Mouse (Mus musculus) forebrain, embryonic 14.5 days (tissue): ENCODE data around the gene Spon1. TPM values are rescaled to one million over a fixed set of nuclear protein-coding genes. Genes with fewer than 3 reads are reported as not detected.
A peak's percentile ranks its signal among the peaks of the same experiment; 100 is the strongest.

ENCODE experiments used
- ATAC-seq: fragments of 200-750 bp; cut with Nextera tagmentation; 2 replicates; pipeline ENCODE4 v1.8.0; 2017; ENCODE audit warnings: mild to moderate bottlenecking, moderate library complexity
- DNase-seq: peaks from one replicate; pipeline ENCODE4 v3.0.0-alpha.2; 2015; ENCODE audit warnings: low spot score
- H3K27ac ChIP-seq: fragments of 300-500 bp; sonication (generic); 2 replicates; pipeline ENCODE4 v1.5.1; 2014; ENCODE audit warnings: low read depth, mild to moderate bottlenecking, control low read depth, low read length, moderate library complexity
- H3K27me3 ChIP-seq: fragments of 300-500 bp; sonication (generic); replicated peaks from 2 replicates; pipeline ENCODE4 v1.6.1; 2014; ENCODE audit warnings: low read length, control low read depth, mixed read lengths; ENCODE audit not compliant: control insufficient read depth, insufficient read depth
- H3K36me3 ChIP-seq: fragments of 300-500 bp; sonication (generic); 2 replicates; pipeline ENCODE4 v1.6.1; 2014; ENCODE audit warnings: low read length, control low read depth; ENCODE audit not compliant: control insufficient read depth, insufficient read depth
- H3K4me1 ChIP-seq: fragments of 300-500 bp; sonication (generic); 2 replicates; pipeline ENCODE4 v1.6.1; 2014; ENCODE audit warnings: antibody characterized with exemption, low read length, control low read depth; ENCODE audit not compliant: control insufficient read depth, insufficient read depth
- H3K4me2 ChIP-seq: fragments of 300-500 bp; sonication (generic); 2 replicates; pipeline ENCODE4 v1.6.1; 2014; ENCODE audit warnings: mild to moderate bottlenecking, control low read depth, low read length
- H3K4me3 ChIP-seq: fragments of 300-500 bp; sonication (generic); 2 replicates; pipeline ENCODE4 v1.5.1; 2014; ENCODE audit warnings: low read depth, low read length, control low read depth
- H3K9ac ChIP-seq: fragments of 300-500 bp; sonication (generic); 2 replicates; pipeline ENCODE4 v1.6.1; 2014; ENCODE audit warnings: mild to moderate bottlenecking, low read length, control low read depth, moderate library complexity
- H3K9me3 ChIP-seq: fragments of 300-500 bp; sonication (generic); replicated peaks from 2 replicates; pipeline ENCODE4 v1.6.1; 2016; ENCODE audit warnings: low read length, control low read depth, mixed read lengths; ENCODE audit not compliant: control insufficient read depth
- WGBS: fragments of 180-500 bp; shearing (Covaris S2); extraction: QIAGEN DNeasy Blood & Tissue Kit; methylation state at CpG from one replicate; pipeline ENCODE4 v1.1.7; 2014; 5-methylcytosine and 5-hydroxymethylcytosine counted together
- polyA plus RNA-seq: library from polyadenylated mRNA; unstranded; fragments of >200 nt; fragmentation: Nextera tagmentation; extraction: Ambion mirVana; gene quantifications from 2 replicates; pipeline ENCODE4 v1.2.1, GENCODE M21; 2014

The Spon1 gene
- polyA plus RNA-seq, 1 experiment from 2014 or later = 10.4 TPM

DNA sequence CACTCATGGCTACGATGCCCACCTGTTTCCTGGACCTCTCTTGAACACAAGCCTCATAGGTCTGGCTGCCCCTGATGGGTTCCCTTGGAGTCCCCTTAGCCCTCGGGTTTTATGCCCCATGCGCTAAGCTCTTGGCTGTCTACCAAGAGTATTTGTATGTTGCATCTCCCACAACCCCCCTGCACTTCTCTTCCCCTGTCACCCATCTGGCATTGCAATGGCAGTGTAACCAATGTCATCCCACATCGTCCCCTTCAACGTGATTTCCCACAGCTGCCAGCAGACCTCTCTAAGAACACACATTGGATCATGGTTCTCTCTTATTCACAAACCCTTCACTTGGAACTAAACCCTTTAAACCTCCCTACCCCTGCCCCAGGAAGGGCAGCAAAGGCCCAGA is 239.7 kb downstream of the Spon1 start:
- H3K9me3 ChIP-seq = no peaks in the 10 kb centered on the region
- DNase-seq = no peak
- no peak overlapping the region for H3K27ac ChIP-seq
- peaks cover 11% of the 10 kb centered on the region for H3K4me1 ChIP-seq
- 50% methylated on average over 5 of the region's 5 CpGs for WGBS
- H3K9ac ChIP-seq = no peak overlapping the region
- no peaks in the 10 kb centered on the region for H3K36me3 ChIP-seq
- H3K4me2 ChIP-seq = no peak overlapping the region
- ATAC-seq = no peak
- no peak overlapping the region for H3K4me3 ChIP-seq
- no peaks in the 10 kb centered on the region; the same call in 1 of the 2 replicates for H3K27me3 ChIP-seq

DNA sequence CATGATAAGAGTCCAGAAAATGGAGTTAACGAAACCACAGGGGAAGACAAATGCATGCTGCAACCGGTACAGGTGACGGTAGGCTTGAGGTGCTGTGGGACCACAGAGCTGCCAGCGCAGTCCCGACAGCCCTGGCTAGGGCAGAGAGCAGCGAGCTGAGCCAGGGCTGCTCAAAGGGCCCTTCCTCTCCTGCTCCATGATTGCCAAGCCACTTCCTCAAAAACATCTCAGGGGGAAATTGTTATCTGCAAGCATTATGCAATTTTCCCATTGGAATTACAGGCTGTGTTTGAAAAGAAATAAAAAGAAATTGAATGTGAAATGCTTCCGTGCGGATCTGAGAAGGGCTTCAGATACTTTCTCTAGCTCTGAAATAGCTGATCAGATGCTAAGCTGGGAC is 240.7 kb downstream of the Spon1 start:
- no peak overlapping the region for H3K9ac ChIP-seq
- DNase-seq (no peak), ATAC-seq (no peak)
- H3K4me3 ChIP-seq = no peak overlapping the region
- no peak overlapping the region for H3K27ac ChIP-seq
- H3K9me3 ChIP-seq = no peaks in the 10 kb centered on the region
- H3K4me1 ChIP-seq = peaks cover 11% of the 10 kb centered on the region
- no peaks in the 10 kb centered on the region; the same call in 1 of the 2 replicates for H3K27me3 ChIP-seq
- WGBS = 94% methylated on average over 8 of the region's 8 CpGs
- H3K36me3 ChIP-seq = no peaks in the 10 kb centered on the region
- H3K4me2 ChIP-seq = no peak overlapping the region

DNA sequence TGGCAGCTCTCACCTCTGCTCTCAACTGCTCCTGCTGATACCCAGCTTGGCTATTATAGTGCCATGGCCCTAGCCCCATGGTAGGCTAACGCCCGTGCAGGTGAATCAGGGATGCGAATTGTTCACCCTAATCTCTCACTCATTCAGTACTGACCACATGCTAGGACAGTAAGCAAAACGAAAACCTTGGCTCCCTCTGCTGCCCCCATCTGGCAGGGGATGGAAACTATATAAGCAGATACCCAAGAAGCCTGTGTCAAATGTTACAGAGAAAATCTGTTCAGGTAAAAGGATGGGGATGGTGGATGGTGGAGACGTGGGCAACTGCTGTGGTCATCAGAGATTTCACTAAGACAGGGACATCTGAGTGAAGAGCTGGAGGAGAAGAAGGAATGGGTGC is 241.8 kb downstream of the Spon1 start:
- no peaks in the 10 kb centered on the region for H3K36me3 ChIP-seq
- no peak for DNase-seq
- no peak for ATAC-seq

DNA sequence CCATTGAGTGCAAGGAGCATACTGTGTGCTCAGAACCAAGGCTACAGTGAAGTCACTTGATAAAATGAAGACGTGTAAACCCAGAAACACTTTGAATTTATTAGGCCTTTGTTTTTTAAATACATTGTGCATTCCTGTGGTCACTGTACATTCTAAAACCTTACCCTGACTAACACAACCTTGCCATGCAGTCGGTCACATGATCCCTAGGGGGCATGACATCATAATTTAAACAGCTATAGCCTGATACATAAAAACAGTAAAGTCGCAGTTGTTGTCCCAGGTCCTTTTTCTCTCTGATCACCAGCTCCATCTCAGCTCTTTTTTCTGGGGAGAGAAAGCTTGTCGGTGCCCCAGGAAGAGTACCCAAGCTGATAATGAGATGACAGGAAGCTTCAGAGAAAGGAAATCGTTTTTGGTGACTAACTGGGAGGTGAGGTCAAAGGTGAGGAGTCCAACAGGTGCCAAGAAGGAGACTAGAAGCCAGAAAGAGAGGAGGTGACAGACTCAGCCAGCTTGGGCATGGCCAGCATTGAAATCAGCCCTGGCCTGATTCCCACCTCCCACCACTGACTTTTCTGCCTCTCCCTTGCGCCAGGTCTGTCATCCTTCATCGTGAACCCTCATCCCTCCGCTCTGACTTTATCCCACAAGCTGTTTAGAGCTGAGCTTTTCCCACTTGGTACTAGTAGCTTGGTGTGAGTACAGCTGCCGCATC is 246.1 kb downstream of the Spon1 start:
- Histone ChIP-seq H3K27me3 (no peaks in the 10 kb centered on the region), H3K9me3 (no peaks in the 10 kb centered on the region), H3K9ac (no peak overlapping the region), H3K36me3 (no peaks in the 10 kb centered on the region), H3K4me2 (no peak overlapping the region), H3K4me3 (no peak overlapping the region), H3K27ac (no peak overlapping the region), H3K4me1 (no peaks in the 10 kb centered on the region)
- 64% methylated on average over 9 of the region's 9 CpGs for WGBS
- DNase-seq (no peak), ATAC-seq (no peak)

More for the DNA sequence above, 241.8 kb downstream of the Spon1 start:
- Histone ChIP-seq H3K9ac (no peak overlapping the region), H3K4me1 (peaks cover 11% of the 10 kb centered on the region), H3K4me3 (no peak overlapping the region), H3K27me3 (no peaks in the 10 kb centered on the region; the same call in 1 of the 2 replicates), H3K27ac (no peak overlapping the region), H3K9me3 (no peaks in the 10 kb centered on the region), H3K4me2 (no peak overlapping the region)
- WGBS = 58% methylated on average over 5 of the region's 5 CpGs

DNA sequence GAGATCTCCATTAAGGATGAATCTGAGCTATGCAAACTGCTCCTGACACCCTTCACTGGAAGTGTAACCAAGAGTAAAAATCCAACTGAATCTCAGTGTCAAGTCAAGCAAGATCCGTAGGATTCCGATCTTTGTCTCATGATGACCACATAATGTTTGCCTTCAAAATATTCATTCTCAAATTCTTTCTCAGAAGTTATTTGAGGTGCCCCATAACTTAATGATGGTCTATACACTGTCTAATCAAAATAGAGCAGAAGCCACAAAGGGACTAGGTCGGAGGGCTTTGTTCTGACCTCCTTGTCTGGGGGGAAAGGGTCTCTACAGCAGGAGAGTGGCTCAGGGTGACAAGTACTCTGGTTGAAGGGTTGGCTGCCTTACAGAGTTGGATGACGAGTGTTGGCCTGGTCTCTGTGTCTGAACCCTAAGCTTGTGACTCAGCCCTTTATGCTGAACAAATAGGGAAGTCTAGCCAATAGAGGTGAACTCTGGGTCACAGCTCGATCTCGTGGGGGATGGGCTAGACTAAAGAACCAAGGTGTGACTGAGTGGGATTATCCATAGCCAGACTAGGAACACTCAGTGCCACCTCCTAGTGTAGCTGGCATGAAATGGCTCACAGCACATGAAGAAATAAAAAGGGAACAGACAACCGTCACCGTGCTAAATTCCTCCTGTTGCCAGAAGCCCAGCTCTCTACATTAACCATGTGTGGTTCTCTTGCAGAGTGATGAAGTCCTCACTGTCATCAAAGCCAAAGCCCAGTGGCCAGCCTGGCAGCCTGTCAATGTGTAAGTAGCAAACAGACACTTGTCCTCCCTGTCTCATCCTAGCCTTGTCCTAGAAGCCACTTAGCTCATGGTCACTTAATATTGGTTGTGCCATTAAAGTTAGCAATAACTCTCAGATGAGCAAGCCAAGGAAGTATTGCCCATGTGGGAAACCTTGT is 250.5 kb downstream of the Spon1 start:
- DNase-seq (no peak), ATAC-seq (no peak)
- Histone ChIP-seq H3K4me3 (no peak overlapping the region), H3K36me3 (no peaks in the 10 kb centered on the region), H3K4me2 (no peak overlapping the region), H3K4me1 (no peaks in the 10 kb centered on the region), H3K9me3 (no peaks in the 10 kb centered on the region), H3K9ac (no peak overlapping the region), H3K27me3 (no peaks in the 10 kb centered on the region), H3K27ac (no peak overlapping the region)
- WGBS = 78% methylated on average over 8 of the region's 8 CpGs

DNA sequence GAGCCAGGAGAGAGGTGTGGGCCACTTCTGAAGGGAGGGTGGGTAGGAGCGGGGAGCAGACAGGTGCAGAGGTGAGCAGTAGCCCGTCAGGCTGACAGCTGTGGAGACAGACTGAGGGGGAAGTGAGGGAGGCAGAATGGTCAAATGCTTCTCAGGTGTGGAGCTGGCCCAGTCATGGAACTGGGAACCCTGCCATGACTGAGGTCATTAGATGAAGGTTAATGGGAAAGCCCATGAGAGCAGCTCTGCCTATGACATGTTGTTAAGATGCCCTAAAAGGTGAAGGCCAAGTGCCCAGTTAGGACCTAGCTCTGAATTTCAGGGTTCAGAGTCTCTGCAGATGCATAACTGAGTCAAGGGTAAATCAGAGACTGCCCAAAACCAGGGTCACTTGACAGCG is 253.1 kb downstream of the Spon1 start:
- no peak overlapping the region for H3K4me2 ChIP-seq
- no peak overlapping the region for H3K4me3 ChIP-seq
- H3K27ac ChIP-seq = no peak overlapping the region
- ATAC-seq = no peak
- no peaks in the 10 kb centered on the region for H3K4me1 ChIP-seq
- 79% methylated on average over 3 of the region's 3 CpGs for WGBS
- H3K36me3 ChIP-seq = no peaks in the 10 kb centered on the region
- H3K9ac ChIP-seq = no peak overlapping the region
- DNase-seq = no peak
- no peaks in the 10 kb centered on the region for H3K27me3 ChIP-seq
- H3K9me3 ChIP-seq = no peaks in the 10 kb centered on the region

DNA sequence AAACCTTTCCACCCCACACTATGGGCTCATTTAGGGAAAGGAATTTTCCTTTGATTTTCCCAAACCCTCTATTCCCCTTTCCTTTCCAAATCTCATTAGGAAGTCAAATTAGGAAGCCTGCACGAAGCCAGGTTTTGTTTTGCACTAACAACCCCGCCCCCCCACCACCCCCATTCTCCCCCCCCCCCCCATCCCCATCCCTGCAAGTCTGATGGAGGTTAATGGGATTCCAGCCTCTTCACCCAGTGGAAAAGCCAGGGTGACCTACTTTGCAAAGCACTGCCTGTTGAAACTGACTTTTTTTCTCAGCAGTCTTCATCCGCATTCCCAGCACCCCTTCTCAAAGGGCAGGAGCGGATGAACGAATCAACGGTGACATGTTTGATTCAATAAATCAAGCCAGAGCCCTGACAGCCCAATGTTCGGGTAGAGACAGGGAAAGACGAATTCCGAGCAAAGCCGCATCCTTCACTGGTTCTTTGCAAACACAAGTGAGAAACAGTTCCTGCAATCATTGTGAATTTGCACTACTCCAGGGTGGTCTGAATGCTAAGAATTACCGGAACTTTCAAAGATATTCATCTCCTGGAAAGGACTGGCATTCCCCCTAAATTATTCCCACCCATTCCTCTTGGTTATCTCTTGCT is 254.4 kb downstream of the Spon1 start:
- DNase-seq (peak; percentile 64), ATAC-seq (peak; percentile 57)
- Histone ChIP-seq H3K9ac (peak overlapping the region; percentile 1; the same call in 1 of the 2 replicates), H3K9me3 (no peaks in the 10 kb centered on the region), H3K4me2 (peak overlapping the region; percentile 68), H3K4me1 (no peaks in the 10 kb centered on the region), H3K27me3 (no peaks in the 10 kb centered on the region), H3K27ac (no peak overlapping the region), H3K36me3 (no peaks in the 10 kb centered on the region), H3K4me3 (peak overlapping the region; percentile 31)
- WGBS = 3% methylated on average over 11 of the region's 11 CpGs

DNA sequence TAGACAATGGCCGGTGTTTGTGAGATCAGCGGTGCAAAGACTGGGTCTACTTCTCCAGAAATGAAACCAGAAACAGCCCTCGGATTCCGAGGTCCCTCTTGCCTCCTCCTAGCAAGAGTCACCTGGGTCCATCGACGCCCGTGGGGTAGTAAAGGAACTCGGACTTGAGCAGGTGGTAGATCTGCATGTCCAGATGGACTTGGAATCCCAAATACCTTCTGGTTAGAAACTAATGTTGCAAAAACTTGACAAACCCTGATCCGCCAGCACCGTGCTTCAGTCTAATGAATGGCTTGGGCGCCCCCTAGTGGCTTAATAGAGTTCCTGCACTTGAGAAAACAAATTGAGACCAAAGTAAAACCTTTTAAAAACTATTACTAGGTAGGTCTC is 254.9 kb downstream of the Spon1 start:
- H3K4me3 ChIP-seq = peak overlapping the region; percentile 31
- peak; percentile 91 for DNase-seq
- H3K27me3 ChIP-seq = no peaks in the 10 kb centered on the region
- WGBS = 3% methylated on average over 11 of the region's 11 CpGs
- peak; percentile 84 for ATAC-seq
- H3K4me1 ChIP-seq = no peaks in the 10 kb centered on the region
- H3K4me2 ChIP-seq = peak overlapping the region; percentile 68
- H3K27ac ChIP-seq = no peak overlapping the region
- H3K36me3 ChIP-seq = no peaks in the 10 kb centered on the region
- no peaks in the 10 kb centered on the region for H3K9me3 ChIP-seq
- peak overlapping the region; percentile 1; the same call in 1 of the 2 replicates for H3K9ac ChIP-seq
